Mouse (Mus musculus) forebrain, embryonic 14.5 days (tissue): ENCODE measurements around the gene Topbp1. TPM values are rescaled to one million over a fixed set of nuclear protein-coding genes. Genes with fewer than 3 reads are reported as not detected.
A peak's percentile ranks its signal among the peaks of the same experiment; 100 is the strongest.

Source experiments
- ATAC-seq: fragments of 200-750 bp; cut with Nextera tagmentation; 2 replicates; pipeline ENCODE4 v1.8.0; 2017; ENCODE audit warnings: mild to moderate bottlenecking, moderate library complexity
- DNase-seq: peaks from one replicate; pipeline ENCODE4 v3.0.0-alpha.2; 2015; ENCODE audit warnings: low spot score
- H3K27ac ChIP-seq: fragments of 300-500 bp; sonication (generic); 2 replicates; pipeline ENCODE4 v1.5.1; 2014; ENCODE audit warnings: low read depth, mild to moderate bottlenecking, control low read depth, low read length, moderate library complexity
- H3K27me3 ChIP-seq: fragments of 300-500 bp; sonication (generic); replicated peaks from 2 replicates; pipeline ENCODE4 v1.6.1; 2014; ENCODE audit warnings: low read length, control low read depth, mixed read lengths; ENCODE audit not compliant: control insufficient read depth, insufficient read depth
- H3K36me3 ChIP-seq: fragments of 300-500 bp; sonication (generic); 2 replicates; pipeline ENCODE4 v1.6.1; 2014; ENCODE audit warnings: low read length, control low read depth; ENCODE audit not compliant: control insufficient read depth, insufficient read depth
- H3K4me1 ChIP-seq: fragments of 300-500 bp; sonication (generic); 2 replicates; pipeline ENCODE4 v1.6.1; 2014; ENCODE audit warnings: antibody characterized with exemption, low read length, control low read depth; ENCODE audit not compliant: control insufficient read depth, insufficient read depth
- H3K4me2 ChIP-seq: fragments of 300-500 bp; sonication (generic); 2 replicates; pipeline ENCODE4 v1.6.1; 2014; ENCODE audit warnings: mild to moderate bottlenecking, control low read depth, low read length
- H3K4me3 ChIP-seq: fragments of 300-500 bp; sonication (generic); 2 replicates; pipeline ENCODE4 v1.5.1; 2014; ENCODE audit warnings: low read depth, low read length, control low read depth
- H3K9ac ChIP-seq: fragments of 300-500 bp; sonication (generic); 2 replicates; pipeline ENCODE4 v1.6.1; 2014; ENCODE audit warnings: mild to moderate bottlenecking, low read length, control low read depth, moderate library complexity
- H3K9me3 ChIP-seq: fragments of 300-500 bp; sonication (generic); replicated peaks from 2 replicates; pipeline ENCODE4 v1.6.1; 2016; ENCODE audit warnings: low read length, control low read depth, mixed read lengths; ENCODE audit not compliant: control insufficient read depth
- WGBS: fragments of 180-500 bp; shearing (Covaris S2); extraction: QIAGEN DNeasy Blood & Tissue Kit; methylation state at CpG from one replicate; pipeline ENCODE4 v1.1.7; 2014; 5-methylcytosine and 5-hydroxymethylcytosine counted together
- polyA plus RNA-seq: library from polyadenylated mRNA; unstranded; fragments of >200 nt; fragmentation: Nextera tagmentation; extraction: Ambion mirVana; gene quantifications from 2 replicates; pipeline ENCODE4 v1.2.1, GENCODE M21; 2014

Topbp1 gene
- polyA plus RNA-seq: 31.2 and 31.4 TPM in 2 replicates

DNA sequence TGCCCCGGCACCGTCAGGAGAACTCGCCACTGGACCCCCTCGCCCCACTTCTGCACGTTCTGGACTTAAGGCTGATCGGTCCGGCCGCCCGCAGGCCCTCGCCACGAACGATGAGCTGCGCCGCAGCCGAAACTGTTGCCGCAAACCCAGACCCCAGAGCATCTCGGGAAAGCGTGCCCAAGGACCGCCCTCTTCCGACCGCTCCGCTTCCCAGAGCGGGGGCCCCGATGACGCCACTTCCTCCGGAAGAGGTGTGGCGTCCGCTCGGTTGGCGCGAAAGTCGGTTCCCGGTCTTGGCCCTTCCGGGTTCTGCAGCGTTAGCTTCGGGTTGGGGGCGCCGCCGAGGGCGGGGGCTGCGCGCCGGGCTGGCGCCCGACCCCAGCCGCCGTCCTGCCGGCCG, at the start of gene Topbp1, which contains the start of gene 1300017J02Rik:
Gene Topbp1, plus strand, starts transcription at position 289 of the 400 bp plus-strand sequence.
Gene 1300017J02Rik, minus strand, starts transcription at position 156 of the 400 bp plus-strand sequence.
- peak within 1 kb of the TSS; percentile 82 for H3K4me2 ChIP-seq
- H3K9ac ChIP-seq: peak within 1 kb of the TSS; percentile 84
- under 1% methylated on average over 49 of the region's 49 CpGs for WGBS
- H3K4me3 ChIP-seq: peak within 1 kb of the TSS; percentile 87
- 0 out of 2 replicates have a peak, but pooled peaks cover 7% of the 10 kb centered on the region for H3K4me1 ChIP-seq
- H3K27me3 ChIP-seq: no peaks in the 10 kb centered on the region
- DNase-seq (peak; percentile 98), ATAC-seq (peak; percentile 99)
- H3K36me3 ChIP-seq: peaks cover 23% of the 10 kb centered on the region
- H3K27ac ChIP-seq: peak within 1 kb of the TSS; percentile 78
- no peaks in the 10 kb centered on the region for H3K9me3 ChIP-seq

- Histone ChIP-seq H3K4me2 (no peak overlapping the region), H3K4me1 (no peaks in the 10 kb centered on the region), H3K27me3 (no peaks in the 10 kb centered on the region), H3K9me3 (no peaks in the 10 kb centered on the region), H3K27ac (no peak overlapping the region), H3K4me3 (no peak overlapping the region), H3K36me3 (no peaks in the 10 kb centered on the region), H3K9ac (no peak overlapping the region)
- 89% methylated on average over 4 of the region's 4 CpGs for WGBS
- DNase-seq (no peak), ATAC-seq (no peak)
These were observed 39.2 kb upstream of the Topbp1 start for GRCm38 (mm10) chr9:103265778-103266177.

GRCm38 (mm10) chr9:103271104-103271503, 33.9 kb upstream of the Topbp1 start:
- no peaks in the 10 kb centered on the region for H3K36me3 ChIP-seq
- H3K9ac ChIP-seq: no peak overlapping the region
- no peak overlapping the region for H3K4me3 ChIP-seq
- H3K4me2 ChIP-seq: no peak overlapping the region
- H3K4me1 ChIP-seq: 0 out of 2 replicates have a peak, but pooled peaks cover 4% of the 10 kb centered on the region
- no peaks in the 10 kb centered on the region for H3K9me3 ChIP-seq
- ATAC-seq: no peak
- H3K27ac ChIP-seq: no peak overlapping the region
- no peaks in the 10 kb centered on the region for H3K27me3 ChIP-seq
- DNase-seq: peak; percentile 36
- whole genome bisulfite sequencing: 15% methylated on average over 4 of the region's 4 CpGs

- 86% methylated on average over 8 of the region's 8 CpGs for WGBS
- H3K4me3 ChIP-seq: no peak overlapping the region
- H3K27me3 ChIP-seq: no peaks in the 10 kb centered on the region
- H3K9me3 ChIP-seq: no peaks in the 10 kb centered on the region
- H3K9ac ChIP-seq: no peak overlapping the region
- ATAC-seq (no peak), DNase-seq (no peak)
- H3K4me2 ChIP-seq: no peak overlapping the region
- no peaks in the 10 kb centered on the region for H3K36me3 ChIP-seq
- no peak overlapping the region for H3K27ac ChIP-seq
- 0 out of 2 replicates have a peak, but pooled peaks cover 4% of the 10 kb centered on the region for H3K4me1 ChIP-seq
These were observed 30.2 kb upstream of the Topbp1 start for GRCm38 (mm10) chr9:103274819-103275218.

DNA sequence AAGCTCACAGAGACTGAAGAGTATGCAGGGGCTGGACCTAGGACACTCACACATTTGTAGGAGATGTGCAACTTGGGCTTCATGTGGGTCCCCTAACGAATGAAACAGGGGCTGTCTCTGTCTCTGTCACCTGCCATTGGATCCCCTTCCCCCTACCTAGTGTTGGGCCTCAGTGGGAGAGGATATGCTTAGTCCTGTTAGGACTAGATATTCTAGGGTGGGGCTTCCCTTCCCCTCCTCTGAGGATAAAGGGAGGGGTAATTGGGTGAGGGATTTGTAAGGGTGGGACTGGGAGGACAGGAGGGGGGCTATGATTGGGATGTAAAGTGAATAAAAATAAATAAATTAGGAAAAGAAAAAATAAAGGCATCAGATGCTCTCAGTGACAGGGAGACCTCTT, 29.3 kb upstream of the Topbp1 start:
- no peak overlapping the region for H3K4me2 ChIP-seq
- H3K4me1 ChIP-seq: 0 out of 2 replicates have a peak, but pooled peaks cover 4% of the 10 kb centered on the region
- H3K27me3 ChIP-seq: no peaks in the 10 kb centered on the region
- H3K9ac ChIP-seq: no peak overlapping the region
- H3K9me3 ChIP-seq: no peaks in the 10 kb centered on the region
- no peak overlapping the region for H3K4me3 ChIP-seq
- 63% methylated on average over 1 of the region's 1 CpGs for WGBS
- ATAC-seq (no peak), DNase-seq (no peak)
- no peak overlapping the region for H3K27ac ChIP-seq
- no peaks in the 10 kb centered on the region for H3K36me3 ChIP-seq

GRCm38 (mm10) chr9:103276876-103277275, 28.1 kb upstream of the Topbp1 start:
- H3K4me2 ChIP-seq: no peak overlapping the region
- no peak for DNase-seq
- H3K36me3 ChIP-seq: no peaks in the 10 kb centered on the region
- no peaks in the 10 kb centered on the region for H3K4me1 ChIP-seq
- no peak for ATAC-seq
- H3K27me3 ChIP-seq: no peaks in the 10 kb centered on the region
- H3K27ac ChIP-seq: no peak overlapping the region
- H3K9ac ChIP-seq: no peak overlapping the region
- H3K9me3 ChIP-seq: no peaks in the 10 kb centered on the region
- H3K4me3 ChIP-seq: no peak overlapping the region
- WGBS: 88% methylated on average over 6 of the region's 6 CpGs

- no peaks in the 10 kb centered on the region for H3K27me3 ChIP-seq
- no peak overlapping the region for H3K4me3 ChIP-seq
- H3K9me3 ChIP-seq: no peaks in the 10 kb centered on the region
- no peak overlapping the region for H3K27ac ChIP-seq
- ATAC-seq: no peak
- H3K4me1 ChIP-seq: no peaks in the 10 kb centered on the region
- DNase-seq: no peak
- H3K9ac ChIP-seq: no peak overlapping the region
- no peaks in the 10 kb centered on the region for H3K36me3 ChIP-seq
- 69% methylated on average over 4 of the region's 4 CpGs for WGBS
- H3K4me2 ChIP-seq: no peak overlapping the region
These were observed 18.6 kb upstream of the Topbp1 start for GRCm38 (mm10) chr9:103286396-103286795.

GRCm38 (mm10) chr9:103286901-103287422, 18.1 kb upstream of the Topbp1 start:
- WGBS: 85% methylated on average over 13 of the region's 13 CpGs
- no peak overlapping the region for H3K4me3 ChIP-seq
- DNase-seq: no peak

GRCm38 (mm10) chr9:103287840-103288488, 17.1 kb upstream of the Topbp1 start:
- no peaks in the 10 kb centered on the region for H3K27me3 ChIP-seq
- 89% methylated on average over 19 of the region's 19 CpGs for WGBS
- H3K36me3 ChIP-seq: no peaks in the 10 kb centered on the region
- no peak overlapping the region for H3K27ac ChIP-seq
- ATAC-seq (no peak), DNase-seq (no peak)
- no peak overlapping the region for H3K9ac ChIP-seq
- no peak overlapping the region for H3K4me3 ChIP-seq
- no peak overlapping the region for H3K4me2 ChIP-seq
- H3K4me1 ChIP-seq: no peaks in the 10 kb centered on the region
- H3K9me3 ChIP-seq: no peaks in the 10 kb centered on the region

More at GRCm38 (mm10) chr9:103286901-103287422, 18.1 kb upstream of the Topbp1 start:
- Histone ChIP-seq H3K4me2 (no peak overlapping the region), H3K27me3 (no peaks in the 10 kb centered on the region), H3K9me3 (no peaks in the 10 kb centered on the region), H3K4me1 (no peaks in the 10 kb centered on the region), H3K27ac (no peak overlapping the region), H3K36me3 (no peaks in the 10 kb centered on the region), H3K9ac (no peak overlapping the region)
- ATAC-seq: no peak
